Mouse (Mus musculus): ENCODE measurements around the gene Col4a4.

Col4a4 gene

GRCm38 (mm10) chr1:82586713-82587399 lies at the start of gene Col4a4, which contains the start of gene Col4a3:
Gene Col4a4 (minus strand): TSS chr1:82586849.
Gene Col4a3 (plus strand): TSS chr1:82586921.
- no peak for DNase-seq (ENCODE audit: low spot score)

DNA sequence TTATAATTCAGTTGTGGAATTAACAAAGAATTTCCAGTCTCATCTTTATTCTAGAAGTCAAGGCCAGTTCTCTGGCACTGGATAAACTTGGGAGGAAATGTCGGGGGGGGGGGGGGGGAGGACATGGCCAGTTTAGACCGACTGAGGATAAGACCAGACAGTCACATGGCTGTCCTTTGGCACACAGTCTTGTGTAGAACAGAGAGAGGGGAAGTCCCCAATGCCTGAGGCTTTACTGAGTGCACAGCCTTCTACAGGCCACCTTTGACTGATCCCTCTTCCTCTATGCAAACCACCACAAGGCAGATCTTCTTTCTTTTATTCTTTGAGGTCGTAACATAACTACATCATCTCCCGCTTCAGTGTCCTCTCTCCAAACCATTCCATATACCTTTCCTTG lies 49.7 kb upstream of the Col4a4 start:
- no peak for DNase-seq (ENCODE audit: low spot score)

- DNase-seq (ENCODE audit: low spot score) = no peak
These were observed 48.6 kb upstream of the Col4a4 start for GRCm38 (mm10) chr1:82635254-82635620.

DNA sequence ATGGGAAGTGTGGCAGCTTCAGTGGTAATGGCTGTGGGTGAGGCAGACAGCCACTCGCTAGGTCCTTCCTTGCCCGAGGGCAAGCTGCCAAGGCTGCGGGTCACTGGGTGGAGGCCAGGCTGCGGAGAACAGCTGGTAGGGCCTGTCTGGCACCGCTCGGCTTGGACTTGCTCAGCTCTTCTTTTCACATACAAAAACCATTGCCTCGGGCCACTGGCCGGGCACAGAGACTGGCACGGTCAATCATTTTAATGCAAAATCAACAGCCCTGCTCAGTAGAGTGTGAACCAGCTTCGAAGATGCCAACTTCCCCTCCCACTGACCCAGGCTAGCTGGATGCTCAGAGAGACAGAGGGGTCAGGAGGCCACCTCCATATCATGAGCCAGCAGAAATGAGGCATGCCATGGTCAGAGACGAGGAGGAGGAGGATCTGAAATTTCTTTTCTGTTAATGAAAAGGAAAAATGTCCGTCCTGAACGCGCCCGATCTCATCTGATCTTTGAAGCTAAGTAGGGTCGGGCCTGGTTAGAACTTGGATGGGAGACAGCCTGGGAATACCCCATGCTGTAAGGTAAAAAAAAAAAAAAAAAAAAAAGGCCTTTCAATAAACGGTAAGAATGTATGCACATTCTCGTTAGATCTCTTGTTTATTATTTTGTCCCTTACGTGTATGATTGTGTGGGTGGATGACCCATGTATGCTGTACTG lies 48.0 kb upstream of the Col4a4 start:
- no peak for DNase-seq (ENCODE audit: low spot score)

GRCm38 (mm10) chr1:82631169-82631792 lies 44.6 kb upstream of the Col4a4 start:
- no peak for DNase-seq (ENCODE audit: low spot score)

GRCm38 (mm10) chr1:82629495-82629894 lies 42.8 kb upstream of the Col4a4 start:
- no peak for DNase-seq (ENCODE audit: low spot score)

GRCm38 (mm10) chr1:82627652-82628051 lies 41.0 kb upstream of the Col4a4 start:
- DNase-seq (ENCODE audit: low spot score) = no peak

- no peak for DNase-seq (ENCODE audit: low spot score)
These were observed 38.8 kb upstream of the Col4a4 start for GRCm38 (mm10) chr1:82625474-82625873.

GRCm38 (mm10) chr1:82624934-82625333 lies 38.3 kb upstream of the Col4a4 start:
- no peak for DNase-seq (ENCODE audit: low spot score)

DNA sequence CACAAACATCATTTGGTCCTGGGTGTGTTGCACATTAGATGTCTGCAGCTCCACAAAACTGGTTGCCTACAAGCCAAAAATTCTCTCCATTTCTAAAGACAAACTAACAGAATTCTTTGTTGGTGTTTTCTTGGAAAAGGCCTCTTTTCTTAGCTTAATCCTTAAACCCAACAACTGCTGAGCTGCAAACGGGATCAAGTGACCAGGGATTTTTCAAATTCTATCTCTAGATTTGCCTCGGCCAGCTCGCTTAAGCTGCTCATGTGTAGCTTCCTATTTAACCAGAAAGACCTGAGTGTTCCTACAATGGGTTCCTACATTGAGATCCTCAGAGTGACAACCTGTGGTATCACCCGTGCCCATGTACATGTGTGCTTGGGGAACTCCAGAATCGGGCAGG lies 33.3 kb upstream of the Col4a4 start:
- DNase-seq (ENCODE audit: low spot score) = no peak

- no peak for DNase-seq (ENCODE audit: low spot score)
These were observed 31.9 kb upstream of the Col4a4 start for GRCm38 (mm10) chr1:82618592-82618991.

DNA sequence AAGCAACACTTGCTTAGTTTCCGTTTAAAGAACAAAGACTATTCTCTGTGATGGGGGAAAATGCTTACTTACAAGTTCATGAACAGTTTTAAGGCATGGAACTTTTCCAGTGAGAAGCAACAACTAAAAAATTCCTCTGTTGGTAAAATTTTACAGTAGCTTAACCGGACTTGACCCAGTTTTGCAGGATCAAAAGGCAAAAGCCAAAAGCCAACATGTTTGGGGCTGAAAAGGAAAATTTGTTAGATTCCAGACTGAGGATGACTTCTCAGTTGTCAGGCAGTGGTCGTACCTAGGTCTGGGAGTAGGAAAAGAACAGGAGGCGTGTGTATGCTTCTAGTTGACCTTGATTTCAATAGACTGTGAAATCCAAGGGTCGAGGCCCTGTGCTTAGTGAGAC lies 31.4 kb upstream of the Col4a4 start:
- no peak for DNase-seq (ENCODE audit: low spot score)

- no peak for DNase-seq (ENCODE audit: low spot score)
These were observed 25.5 kb upstream of the Col4a4 start for GRCm38 (mm10) chr1:82612061-82612660.

GRCm38 (mm10) chr1:82608646-82609262 lies 22.1 kb upstream of the Col4a4 start:
- no peak for DNase-seq (ENCODE audit: low spot score)

- DNase-seq (ENCODE audit: low spot score) = no peak
These were observed 19.2 kb upstream of the Col4a4 start for GRCm38 (mm10) chr1:82605856-82606255.

DNA sequence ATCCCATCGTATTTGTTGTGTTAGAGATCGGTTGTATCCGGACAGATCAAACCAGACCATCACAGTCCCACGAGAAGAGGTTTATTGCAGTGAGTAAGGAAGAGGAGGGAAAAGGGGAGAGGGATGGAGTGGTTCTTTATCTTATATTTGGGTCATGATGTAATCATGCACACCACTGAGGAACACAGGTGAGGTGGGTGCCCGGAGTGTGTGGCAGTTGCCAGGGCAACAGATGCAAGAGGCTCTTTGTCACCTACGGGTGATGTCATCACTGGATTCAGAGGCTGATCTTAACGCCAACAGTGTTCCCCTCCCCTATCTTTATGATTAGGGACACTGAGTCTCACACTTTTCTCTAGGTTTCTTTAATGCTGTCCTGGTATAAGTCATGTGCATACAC lies 18.7 kb upstream of the Col4a4 start:
- DNase-seq (ENCODE audit: low spot score) = no peak

DNA sequence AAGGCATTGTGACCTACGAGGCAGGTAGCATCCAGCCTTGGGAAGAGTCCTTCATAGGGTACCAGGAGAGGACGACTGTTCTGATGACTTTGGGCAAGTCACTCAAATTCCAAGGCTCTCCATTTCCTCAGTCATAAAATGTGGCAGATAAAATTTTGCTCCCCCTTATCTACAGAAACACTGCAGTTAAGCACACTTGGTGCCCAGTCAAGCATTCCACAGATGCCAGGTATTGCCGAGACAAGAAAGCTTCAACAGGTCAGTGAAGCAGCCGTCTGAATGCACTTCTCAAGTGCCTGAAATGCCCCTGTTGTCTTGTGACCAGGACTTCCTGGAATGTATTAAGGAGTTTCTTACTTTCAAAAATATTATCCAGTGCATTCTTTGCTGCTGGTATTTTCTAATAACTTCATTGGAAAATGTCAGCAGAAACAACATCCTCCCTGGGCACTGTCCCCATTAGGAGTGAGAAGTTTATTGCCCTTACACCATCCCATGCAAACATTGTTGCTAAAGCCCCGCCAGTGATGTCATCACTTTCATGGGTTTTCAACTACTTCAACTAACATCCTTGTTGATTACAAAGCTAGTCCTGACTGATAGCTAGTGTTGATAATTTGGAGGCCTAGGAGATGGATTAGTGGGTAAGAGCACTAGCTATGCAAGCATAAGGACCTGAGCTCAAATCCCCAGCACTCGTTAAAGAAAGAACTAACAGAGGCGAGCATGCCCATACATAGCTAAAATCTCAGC lies 16.7 kb upstream of the Col4a4 start:
- DNase-seq (ENCODE audit: low spot score) = no peak

DNA sequence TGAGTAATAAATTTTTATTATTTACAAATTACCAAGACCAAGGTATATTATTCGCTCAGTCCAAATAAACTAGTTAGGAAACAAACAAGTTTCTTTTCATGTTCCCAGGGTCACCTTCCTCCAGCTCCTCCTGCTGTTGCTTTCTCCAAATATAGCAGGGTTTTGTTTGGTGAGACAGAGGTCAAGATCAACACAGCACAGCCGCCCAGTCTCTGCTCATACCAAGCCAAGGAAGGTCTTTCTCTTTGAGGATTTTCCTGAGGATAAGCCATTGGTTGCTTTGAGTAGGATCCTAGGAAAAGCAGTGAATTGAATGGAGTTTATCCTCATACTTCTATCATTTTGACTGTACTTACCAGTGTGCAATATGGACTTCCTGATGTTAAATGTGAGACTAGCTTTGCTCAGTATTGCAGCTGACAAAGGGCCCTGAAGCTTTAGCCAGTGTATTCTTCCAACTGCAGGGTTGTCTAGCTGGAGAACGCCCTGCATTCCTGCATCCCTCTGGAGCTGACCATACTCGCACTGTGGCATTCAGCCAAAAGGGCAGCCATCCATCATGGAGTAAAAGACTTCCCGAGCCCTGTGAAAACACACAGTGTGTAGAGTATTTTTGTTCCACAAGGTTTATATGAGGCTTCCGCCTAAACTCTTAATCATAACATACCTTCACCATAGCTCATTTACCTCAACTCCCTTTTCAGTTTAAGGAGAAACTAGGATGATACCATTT lies 10.4 kb upstream of the Col4a4 start:
- DNase-seq (ENCODE audit: low spot score) = no peak

GRCm38 (mm10) chr1:82590266-82590665 lies 3.6 kb upstream of the Col4a4 start:
- DNase-seq (ENCODE audit: low spot score) = no peak

GRCm38 (mm10) chr1:82585981-82586380 lies 668 bp downstream of the Col4a4 start:
- no peak for DNase-seq (ENCODE audit: low spot score)

GRCm38 (mm10) chr1:82578320-82578719 lies 8.3 kb downstream of the Col4a4 start:
- no peak for DNase-seq (ENCODE audit: low spot score)
